Mouse (Mus musculus): ENCODE results near the gene Cdkal1.

The Cdkal1 gene

DNA sequence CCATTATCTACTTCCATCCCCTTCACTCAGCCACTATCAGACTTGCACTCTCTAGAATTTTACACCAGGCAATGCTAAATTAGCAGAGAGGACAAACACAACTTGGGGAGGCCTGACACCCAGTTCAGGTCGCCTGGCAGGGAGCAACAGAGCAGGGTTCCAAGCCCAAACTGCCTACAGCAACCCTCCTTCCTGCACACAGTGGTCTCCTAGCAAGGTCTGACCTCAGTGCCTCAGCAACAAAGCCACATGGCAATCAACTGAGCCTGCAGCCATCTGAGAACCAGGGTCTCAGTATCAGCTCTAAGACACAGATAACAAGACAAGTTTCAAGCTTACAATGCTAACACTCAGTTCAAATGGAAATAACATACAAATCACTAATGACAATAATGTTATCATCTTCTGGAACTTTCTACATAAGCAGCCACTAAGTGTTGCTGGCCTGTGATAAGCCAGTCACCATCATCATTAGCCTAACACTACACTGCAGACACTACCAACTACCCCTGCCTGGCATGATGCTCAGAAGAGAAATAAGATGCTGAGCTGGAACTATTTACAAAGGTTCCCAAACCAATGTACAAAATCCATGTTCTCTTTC lies 231.7 kb downstream of the Cdkal1 start:
- no peak for DNase-seq

DNA sequence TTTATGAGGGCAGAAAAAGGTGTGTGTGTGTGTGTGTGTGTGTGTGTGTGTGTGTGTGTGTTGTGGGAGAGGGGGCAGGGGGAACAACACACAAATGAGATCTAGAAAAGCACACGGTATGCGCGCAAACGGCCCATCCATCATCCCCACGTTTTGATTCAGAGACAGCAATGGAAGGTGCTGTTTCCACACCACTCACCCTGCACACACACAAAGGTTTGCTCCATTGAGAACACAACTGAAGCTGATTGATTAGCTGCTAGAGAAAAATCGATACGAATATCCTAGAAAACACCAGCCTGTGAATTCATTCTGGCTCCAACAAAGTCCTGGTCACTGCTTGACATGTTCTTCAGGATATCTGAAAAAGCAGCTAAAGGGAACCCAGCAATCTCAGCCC lies 233.6 kb downstream of the Cdkal1 start:
- DNase-seq: no peak

DNA sequence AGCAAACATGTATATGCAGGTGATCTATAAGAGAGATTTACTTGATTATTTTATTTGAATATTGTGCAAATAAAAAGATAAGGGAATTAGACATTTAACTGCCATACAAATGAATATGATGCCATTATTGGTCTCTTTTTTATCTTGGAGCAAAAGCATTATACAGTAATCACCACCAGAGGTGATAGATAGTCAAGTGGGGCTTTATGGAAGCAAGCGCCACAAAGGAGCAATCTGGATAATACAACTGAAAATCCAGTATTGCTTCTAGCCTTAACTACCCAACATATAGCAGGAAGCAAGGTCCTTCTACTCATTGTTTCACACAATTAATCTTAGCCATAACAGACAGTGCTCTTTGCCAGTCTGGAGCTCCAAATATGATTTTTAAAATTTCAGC lies 234.1 kb downstream of the Cdkal1 start:
- no peak for DNase-seq

DNA sequence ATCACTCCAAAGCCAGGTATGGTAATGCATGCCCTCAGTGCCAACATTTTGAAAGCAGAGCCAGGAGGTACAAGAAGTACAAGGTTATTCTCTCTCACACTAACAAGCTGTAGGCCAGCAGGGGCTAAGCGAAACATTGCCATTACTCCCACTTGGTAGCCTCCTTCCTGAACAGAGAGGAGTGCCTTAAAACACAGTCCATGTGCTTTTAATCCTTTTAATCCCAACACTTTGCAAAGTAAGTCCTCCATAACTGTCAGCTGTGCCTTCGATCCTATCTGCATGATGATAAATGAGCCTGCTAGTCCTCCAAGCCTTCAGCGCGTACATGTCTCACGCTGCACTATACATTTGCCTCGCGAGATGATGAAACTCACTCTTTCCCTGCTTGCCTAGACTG lies 234.6 kb downstream of the Cdkal1 start:
- no peak for DNase-seq

DNA sequence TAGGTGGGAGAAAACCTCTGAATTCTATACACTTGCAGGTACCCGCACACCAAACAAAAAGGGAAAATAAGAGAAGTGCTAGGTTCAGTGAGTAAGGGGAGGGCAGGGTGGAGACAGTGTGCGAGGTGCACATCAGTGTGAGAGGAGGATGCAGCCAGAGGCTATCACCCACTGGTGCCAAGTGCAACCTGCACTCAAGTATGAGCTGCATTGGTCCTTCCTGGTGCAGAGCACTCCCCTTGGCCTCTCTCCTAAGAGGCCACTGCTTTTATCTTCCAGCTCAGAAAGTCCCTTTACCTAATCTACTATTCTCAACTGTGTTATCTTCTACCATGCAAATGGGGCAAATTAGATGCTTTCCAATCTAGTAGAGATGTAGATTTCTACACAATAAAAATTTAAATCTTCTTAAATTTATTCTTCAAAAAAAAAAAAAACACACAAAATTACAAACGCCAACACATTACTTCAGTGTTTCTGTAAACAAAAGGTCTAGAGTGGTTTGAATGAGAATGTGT lies 238.8 kb downstream of the Cdkal1 start:
- DNase-seq: no peak

DNA sequence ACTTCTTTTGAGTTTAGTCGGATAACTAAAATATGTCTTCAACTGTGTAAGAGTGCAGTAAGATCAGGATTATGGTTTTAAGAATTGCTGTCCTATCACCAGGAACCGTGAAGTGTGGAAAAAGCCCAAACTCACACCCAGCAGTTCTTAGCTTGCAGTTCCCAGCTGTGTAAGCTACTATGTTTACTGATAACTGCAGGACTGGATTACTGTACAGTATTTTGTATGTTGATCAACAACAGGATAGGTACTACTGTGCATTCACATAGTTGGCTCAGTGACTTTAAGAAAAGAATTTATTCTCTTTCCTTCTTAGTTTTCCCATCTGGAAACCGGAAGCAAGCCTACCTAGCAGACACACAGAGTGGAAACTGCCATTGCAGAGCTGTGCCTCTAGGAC lies 239.5 kb downstream of the Cdkal1 start:
- DNase-seq: no peak

DNA sequence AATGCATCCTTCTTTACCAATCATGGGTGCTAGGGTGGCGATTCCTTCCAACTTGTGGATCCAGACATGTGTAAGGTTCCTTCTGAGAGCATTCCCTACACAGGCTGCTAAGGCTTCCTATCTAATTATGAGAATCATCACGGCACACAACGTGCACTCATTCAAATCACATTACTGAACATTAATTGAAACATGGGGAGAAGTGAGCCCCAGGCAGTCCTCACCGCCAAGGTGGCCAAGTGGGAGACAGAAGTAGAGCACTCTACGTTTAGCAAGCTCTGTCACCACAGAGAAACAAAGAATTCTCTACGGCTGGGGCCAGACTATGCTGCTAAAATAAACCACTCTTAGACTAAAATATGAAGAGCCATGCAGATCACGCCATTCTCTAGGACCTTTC lies 240.4 kb downstream of the Cdkal1 start:
- no peak for DNase-seq

DNA sequence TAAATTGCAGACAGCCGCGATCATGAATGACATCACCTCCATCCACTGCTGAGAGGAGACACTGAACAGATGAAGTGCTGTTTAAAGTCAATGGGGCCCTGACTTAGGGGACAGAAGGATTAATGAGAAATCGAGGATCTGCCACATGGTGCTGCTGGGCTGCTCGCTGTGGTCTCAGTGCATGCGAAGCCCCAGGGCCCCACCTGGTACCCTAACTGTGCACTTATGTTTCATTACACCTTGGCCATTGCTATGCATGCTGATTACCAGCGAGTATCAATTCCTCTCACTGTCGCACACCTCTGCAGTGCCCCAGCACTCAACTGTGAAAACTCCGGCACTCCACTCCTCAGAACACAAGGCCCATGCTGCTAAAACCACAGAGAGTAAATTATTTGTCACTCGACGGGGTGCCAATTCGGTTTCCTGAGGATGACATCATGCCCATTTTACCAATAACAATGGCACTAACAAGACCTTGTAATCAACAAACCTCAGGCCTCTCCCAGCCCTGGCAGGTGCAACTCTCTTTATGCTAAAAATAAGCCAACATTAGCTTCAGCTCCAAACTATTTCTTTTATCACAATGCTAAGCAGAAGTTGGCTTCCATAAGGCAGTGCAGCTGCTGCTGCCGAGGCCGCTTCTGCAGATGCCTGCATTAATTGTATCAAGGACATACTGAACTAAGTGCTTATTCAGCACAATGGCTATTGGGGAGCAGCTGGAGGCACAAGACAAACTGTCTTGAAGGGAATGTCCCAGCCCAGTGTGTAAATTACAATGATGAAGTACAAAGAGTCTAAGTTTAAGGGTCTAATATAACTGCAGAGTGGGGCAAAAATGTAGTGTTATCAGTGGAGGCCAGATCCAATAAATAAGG lies 245.2 kb downstream of the Cdkal1 start:
- DNase-seq: no peak

DNA sequence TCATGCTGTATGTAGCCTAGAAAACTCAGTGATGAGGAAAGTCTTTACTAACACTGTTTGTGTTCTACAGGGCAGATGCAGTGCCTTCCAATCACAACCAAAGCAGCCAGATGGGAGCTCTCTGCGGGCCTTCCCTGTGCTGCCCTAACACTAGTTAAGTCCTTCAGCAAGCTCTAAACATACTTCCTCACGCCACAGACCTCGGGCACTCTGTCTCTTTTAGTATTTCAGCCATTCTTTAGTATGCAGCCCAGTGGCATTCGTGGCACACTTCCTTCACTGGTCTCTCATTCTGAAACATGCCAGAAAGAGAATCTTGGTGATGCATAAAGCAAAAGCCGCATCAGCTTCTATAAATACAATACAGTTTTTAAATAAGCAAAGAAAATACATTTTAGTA lies 246.0 kb downstream of the Cdkal1 start:
- no peak for DNase-seq

DNA sequence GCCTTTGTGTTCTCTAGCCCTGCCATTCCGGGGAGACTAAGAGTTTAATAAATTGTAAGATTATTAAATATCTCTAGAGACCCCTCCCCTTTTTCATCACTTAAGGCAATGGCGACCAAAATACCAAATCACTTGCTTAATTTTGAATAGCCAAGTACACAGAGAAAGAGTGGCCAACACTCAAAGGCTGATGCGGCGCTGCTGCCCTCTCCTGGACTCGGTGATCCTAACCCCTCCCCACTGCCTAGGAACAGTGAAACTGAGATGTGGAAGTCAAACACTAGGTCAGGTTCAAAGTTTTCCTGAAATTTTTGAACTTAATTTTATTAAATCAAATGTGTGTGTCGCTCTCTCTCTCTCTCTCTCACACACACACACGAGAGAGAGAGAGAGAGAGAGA lies 251.2 kb downstream of the Cdkal1 start:
- DNase-seq: peak; percentile 24

DNA sequence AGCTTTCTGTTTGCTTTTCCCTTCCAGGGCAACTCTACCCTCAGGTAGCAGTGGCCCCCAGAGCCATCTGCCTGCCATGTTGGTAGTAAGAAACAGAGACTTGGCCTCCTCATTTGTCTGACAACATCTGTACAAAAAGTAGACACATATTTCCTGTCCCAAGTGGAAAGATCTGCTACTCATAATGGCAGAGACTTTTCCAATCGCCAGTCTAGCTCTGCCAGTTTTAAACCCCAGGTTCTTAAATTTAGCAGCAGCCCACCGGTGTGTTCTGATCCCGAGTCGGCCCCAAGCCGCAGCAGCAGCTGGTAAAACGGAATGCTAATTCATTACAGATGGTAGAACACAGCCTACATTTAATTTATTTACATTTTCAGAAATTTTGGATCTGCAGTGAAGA lies 251.9 kb downstream of the Cdkal1 start:
- DNase-seq: no peak

DNA sequence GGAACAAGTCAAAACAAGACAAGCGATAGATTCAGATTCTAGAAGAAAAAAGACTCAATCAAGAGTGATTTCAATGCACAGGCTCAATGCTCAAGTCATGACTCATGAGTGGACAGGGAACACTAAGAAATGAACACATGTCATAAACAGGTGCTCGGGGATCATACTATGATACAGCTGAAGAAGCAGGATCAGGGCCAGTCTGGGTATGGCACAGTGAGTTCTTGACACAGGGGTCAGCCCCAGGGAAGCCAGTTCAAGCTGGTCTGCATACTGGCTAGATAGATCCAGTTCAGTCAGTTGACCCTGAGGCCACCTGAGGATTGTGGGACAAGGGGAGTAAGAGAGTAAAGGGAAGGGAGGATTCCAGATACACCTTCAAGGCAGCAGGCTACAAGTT lies 254.4 kb downstream of the Cdkal1 start:
- DNase-seq: no peak

DNA sequence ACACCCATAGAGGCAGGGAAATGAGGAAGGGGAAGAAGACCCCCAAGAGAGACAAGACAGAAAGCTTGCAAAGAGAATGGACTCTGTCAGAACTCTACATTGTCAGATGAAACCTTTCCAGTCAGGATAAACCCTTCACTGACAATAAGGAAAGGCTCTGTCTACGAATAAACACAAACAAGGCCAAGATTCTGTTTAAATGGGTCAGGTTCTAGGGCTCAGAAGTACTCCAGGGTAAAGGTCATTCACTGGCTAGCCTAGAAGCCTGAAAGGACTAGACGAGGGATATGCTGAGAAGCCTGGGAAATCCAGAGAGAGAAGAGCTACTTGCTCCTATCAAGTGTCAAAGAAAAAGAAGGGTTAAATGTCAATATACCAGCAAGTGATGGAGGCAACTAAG lies 255.8 kb downstream of the Cdkal1 start:
- DNase-seq: no peak

DNA sequence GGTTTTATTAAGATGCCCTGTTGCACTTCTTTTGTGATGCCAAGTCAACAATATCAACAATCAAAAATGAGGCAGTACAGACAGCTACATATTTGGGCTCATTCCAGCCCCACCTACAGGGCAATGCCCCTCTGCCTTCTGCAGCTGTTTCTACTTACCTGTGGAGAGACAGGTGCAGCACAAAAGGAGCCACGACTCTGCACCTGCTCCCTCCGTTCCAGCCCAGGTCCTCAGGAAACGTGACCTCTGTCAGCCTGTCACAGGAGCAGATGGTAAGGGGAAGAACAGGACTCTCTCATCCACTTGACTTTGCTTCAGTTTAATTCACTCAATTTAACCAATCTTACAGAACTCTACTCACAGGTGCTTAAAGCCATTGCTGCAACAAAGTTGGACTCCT lies 258.7 kb downstream of the Cdkal1 start:
- no peak for DNase-seq

DNA sequence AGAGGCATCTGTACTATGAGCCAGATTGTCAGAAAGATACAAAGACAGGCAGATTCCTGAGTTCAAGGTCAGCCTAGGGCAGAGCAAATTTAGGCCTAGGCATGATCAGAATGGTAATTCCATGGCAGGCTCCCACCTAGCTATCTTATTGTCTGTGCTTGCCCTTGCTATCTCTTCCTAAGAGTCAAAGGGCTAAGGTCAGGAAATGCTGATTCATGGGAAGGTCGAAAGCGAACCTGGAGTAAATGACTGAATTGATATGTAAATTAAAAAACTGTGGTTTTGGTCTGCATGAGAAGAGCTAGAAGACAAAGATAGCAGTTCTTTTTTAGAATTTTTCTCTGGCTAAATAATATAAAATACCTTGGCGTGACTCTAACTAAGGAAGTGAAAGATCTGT lies 262.4 kb downstream of the Cdkal1 start:
- no peak for DNase-seq

DNA sequence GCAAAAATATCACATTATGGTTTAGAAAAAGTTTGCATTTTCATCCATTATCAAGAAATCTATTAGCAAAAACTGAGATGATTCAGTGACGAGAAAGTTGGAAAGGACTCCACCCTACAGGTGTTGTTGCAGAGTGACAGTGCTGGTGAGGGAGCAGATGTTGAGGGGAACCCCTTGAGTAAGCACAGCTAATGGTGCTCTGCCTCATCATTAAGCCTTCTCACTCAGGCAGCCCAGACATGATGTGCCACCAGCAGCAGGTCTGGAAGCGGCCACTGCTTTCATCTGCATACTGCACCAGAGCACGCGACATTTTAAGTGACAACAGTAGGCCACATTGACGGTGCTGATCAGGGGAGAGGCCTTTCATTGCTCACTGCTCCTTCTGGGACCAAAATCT lies 264.8 kb downstream of the Cdkal1 start:
- DNase-seq: no peak

DNA sequence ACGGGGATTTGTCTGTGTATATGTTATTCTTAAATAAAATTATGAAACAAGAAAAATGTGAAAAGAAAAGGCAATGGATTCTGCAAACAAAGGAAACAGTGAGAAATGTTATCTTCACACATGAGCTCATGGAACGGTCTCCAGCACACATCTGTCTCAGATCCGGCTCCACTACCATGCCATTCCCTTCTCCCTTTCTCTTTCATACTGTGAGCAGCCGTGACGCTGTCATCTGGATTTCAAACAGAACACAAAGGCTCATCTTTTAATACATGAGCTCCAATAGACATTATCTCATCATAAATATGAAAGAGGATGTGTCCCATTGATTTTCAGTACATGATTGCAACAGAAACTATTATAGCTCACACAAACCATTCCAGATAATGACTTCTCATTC lies 265.3 kb downstream of the Cdkal1 start:
- no peak for DNase-seq

DNA sequence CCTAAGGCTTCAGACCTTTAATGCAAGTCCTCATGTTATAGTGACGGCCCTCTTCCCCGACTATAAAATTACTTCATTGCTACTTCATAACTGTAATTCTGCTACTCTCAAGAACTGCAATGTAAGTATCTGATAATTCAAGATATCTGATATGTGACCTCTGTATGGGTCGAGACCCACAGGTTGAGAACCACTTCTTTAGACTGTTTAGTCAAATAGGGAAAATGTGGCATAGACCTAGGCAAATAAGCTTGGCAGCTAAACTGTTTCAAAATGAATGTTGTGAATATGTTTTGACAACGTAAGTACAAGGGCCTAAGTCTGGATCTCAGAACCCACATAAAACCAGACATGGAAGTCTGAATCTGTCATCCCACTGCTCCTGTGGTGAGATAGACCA lies 266.8 kb downstream of the Cdkal1 start:
- DNase-seq: no peak

DNA sequence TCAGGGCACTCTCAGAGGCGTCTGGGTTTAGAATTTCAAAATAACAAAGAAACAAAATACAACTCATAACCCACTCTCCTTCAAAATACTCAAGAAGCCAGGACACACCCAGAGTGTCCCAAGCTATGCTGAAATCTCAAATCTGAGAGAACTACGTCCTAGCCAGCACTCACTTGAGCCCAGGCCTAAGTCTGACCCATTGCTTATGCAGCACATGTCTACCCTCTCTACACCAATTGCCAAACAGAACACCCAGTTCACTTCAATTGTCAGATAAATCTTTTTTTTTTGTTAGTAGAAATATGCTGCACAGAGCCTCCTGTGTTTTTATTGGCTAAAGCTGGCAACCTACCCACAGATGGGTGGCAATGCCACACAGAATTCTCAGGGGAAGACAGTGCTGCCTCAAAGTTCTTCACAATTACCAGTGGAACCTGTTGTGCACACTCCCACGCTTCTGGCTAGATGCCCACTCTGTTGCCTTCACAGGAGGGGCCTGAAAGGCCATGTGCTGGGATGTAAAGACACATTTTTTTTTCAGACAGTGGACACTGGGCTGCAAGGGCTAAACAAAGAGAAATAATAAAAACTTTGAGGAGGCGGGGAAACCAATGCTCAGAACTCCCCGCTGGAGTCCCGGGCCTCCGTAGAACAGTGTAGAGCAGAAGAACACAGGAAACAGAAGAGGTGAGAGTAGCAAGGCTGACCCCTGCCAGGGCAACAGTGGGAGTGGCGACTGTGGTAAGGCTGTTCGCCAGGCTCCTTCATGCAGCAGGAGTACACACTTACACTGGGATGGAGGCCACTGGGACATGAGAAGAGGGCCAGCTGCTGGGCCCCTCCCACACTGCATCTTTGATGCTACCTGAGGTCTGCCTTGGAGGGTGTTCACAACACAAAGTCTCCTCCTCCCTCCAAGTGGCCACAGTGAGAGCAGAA lies 273.4 kb downstream of the Cdkal1 start:
- peak; percentile 27 for DNase-seq

DNA sequence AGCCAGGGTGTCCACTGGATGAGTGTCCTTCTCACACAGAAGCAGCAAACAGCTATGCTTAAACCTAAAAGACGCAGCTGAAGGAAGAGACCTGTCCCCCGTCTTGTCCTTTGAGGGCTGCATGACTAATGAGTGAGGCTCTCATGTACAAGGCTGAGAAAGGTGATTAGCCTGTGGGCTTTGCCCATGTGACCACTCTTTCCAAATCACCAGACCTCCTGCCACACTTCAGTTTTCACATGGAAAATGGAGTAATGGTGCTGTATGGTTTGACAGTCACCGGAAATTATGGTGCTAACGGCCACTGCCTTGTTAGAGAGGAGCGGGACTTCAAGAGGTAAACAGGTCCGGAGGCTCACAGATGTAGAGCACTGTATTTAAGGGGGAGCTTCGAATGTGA lies 274.7 kb downstream of the Cdkal1 start:
- DNase-seq: no peak

DNA sequence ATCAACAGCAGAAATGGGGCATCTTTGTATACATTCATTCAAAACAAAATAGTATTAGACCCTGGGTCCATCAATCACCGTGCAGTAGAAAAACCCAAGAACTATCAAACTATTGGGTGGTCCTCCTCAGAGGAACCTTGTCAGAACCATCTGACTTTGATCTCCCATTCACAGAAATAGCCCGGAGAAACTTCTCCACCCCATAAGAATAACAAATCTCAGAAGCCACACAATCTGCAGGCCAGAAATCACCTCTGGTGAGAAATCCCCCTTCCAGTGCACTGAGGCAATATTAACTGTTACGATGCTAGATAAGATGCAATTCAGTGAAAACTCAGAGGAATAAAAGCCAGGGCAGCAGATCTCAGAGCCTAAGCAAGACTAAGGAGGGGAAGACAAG lies 275.5 kb downstream of the Cdkal1 start:
- DNase-seq: no peak

DNA sequence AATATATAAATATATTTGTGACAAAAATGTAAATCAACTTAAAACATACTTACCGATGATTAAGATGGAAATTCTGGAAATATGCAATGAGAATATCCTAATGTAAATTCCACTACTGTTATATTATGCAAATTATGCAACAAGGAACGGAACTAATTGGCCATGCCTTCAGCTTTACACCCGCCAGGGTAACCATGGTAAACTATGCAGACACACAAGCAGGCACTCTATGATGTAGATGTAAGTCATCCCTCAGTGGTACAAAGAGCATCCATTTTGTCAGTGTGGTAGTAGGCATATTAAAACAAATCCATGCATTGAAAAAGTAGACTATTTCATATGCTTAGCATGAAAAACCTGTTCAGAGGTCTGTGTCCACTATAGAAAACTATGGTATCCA lies 276.9 kb downstream of the Cdkal1 start:
- no peak for DNase-seq

DNA sequence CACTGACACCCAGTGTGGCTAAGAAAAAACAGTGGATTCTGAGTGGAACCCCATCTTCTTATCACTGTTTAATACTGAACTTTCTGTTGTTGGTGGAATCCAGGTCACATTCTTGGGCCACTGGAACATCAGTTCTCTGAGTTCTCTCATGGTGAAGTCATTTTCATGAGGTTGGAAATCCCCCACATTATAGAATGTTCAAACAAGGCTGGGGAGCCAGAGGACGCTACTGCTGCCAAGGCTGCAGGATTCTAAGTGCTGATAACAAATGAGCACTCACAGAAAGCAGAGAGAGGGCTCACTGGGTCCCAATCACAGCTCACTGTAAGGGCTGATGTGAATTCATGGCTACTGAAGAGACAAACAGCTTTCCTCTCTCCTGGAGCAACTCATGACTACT lies 280.7 kb downstream of the Cdkal1 start:
- DNase-seq: no peak

All from cerebellum, adult 9-11 months (tissue).